Mouse (Mus musculus) natural killer cell, adult 2 months (primary cell): ENCODE results near the gene Opa1.

ENCODE experiments used
- DNase-seq, 2 experiments: peaks; one replicate each; pipeline ENCODE4 v3.0.0; 2022; ENCODE audit warnings: low spot score in 2 of 2

The Opa1 gene

DNA sequence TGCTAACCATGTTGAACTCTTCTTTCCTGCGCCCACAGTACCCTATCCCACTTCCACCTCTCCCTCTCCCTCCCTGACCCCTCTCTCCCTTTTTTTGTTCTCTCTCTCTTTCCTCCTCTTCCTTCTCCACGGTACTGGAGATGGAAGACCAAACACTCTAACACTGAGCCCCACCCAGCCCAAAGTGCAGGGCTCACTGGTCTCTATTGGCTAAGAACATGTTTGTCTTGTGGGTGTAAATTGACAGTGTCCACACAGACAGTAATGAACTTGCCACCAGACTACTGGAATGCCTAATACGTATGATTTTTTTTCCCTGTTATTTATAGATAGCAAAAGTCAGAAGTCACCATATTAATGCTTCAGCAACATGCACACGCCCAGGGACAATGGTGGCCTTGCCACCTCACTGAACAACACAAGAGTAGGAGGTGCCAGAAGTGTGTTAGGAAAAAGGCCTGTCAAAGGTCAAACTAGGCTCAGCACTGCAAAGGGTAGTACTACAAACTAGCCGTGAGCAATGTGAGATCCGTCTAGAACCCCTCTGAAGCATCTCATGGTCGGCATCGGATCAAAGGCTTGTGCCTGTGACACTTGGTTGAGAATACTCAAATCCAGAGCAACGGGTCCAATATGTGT lies 77.2 kb downstream of the Opa1 start:
- no peak for DNase-seq

DNA sequence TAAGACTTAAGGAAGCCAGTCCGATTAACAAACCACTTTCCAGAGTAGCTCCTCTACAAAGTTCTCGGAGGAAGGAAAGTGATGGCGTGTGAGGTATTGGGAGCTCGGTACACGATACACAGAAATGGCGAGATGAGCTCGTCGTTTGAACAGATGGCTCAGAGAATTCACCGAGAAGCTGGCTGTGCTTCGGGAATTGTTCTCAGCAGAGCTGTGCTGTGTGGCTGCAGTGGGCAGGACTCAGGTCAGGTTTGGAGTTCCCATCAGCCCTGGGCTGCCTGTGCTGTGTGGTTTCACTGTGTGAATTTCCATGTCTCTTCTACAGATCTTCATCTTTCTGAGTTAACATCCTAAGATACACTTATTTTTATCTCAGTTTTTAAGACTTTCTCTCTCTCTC lies 77.8 kb downstream of the Opa1 start:
- no peak for DNase-seq

DNA sequence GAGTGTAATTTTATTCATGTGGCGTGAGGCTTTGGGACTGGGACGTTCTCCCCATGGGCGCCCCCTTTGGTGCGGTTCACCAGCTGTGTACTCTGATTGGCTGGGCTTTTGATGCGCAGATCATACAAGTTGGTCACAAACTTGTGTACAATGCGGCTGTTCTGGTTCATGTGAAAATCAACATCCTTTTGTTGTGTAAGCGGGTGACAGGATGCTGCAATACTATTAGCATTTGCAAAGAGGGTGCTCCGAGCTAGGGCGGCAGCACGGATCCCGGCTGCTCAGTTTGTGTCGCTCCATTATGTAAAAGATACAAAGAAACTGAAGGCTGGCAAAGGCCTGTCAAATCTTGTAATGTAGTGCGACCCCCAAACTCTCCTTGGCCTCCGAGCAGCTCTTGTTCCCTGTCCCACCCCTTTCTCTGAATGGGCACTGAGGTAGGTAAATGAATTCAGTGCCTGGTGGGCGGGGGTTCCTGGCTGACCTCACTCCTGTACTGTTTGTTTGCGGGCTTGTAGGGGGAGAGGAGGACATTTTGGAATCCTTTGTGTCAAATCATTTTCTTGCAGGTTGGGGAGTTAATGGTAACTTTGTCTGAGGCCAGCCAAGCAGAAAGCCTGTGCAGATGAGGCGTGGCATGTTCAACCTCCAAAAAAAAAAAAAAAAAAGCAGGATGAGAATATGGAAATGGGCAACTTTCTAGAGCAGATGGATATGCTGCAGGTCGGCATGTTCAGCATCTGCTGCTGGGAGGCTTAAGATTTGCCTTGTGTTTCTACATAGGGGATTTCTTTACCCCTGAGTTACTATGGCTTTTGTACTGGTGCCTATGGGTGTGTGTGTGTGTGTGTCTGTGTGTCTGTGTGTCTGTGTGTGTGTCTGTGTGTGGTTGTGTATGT lies 78.8 kb downstream of the Opa1 start:
- no peak for DNase-seq

DNA sequence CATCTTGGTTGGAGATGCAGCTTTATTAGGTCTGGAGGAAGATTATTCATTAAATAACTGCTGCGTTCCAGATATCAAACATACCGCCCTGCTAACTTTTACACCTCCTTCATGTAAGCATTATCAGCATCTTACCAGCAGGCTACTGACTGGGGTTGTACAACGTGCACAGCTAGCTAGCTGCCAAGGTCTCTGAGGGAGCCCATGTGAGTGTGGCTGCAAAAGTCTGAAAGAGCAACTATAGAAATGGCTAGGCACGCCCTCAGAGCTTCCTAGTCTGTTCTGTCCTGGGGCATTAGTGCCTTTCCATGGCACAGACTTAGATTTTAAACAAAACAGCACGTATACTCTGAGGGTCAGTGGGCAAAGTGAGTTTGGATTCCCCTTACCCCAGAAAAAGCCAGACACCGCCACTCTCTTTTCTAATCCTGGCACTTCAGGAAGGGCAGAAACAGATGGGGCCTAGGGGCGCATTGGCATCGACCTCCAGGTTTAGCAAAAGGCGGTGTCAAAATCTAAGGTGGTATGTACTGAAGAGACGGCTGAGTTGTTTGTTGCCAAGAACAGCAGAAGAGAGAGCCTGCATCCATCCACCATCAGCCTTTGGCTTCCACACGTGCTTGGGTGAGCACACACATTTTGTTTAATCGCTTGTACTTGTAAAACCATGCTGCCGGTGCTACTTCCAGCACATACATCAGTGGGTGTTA lies 80.1 kb downstream of the Opa1 start:
- no peak for DNase-seq

DNA sequence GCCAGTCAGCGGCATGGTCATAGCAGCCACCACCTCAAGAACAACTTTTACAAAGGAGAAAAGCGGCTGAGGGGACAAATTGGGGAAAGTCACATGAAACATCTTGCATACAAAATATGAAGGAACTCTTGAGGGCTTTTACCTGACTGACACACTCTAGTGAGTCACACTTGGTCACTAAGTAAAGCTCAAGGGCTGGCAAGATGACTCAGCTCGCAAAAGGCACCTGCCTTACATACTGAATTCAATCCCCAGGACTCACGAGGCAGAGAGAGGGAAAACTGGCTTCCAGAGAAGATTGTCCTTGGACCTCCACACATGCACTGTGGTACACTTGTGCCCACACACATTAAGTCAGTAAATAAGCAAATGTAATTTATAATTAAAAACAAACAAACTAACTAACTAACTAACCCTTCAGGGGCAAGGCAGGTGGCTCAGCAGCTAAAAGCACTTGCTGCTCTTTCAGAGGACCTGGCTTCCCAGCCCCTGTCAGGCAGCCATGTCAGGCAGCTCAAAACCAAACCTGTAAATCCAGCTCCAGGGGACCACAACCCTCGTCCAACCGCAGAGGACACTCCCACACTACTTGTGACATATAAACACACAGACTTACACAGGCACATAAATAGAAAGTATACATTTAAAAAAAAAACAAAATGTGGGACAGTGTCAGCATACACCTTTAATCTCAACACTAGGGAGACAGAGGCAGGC lies 84.1 kb downstream of the Opa1 start:
- DNase-seq: no peak

DNA sequence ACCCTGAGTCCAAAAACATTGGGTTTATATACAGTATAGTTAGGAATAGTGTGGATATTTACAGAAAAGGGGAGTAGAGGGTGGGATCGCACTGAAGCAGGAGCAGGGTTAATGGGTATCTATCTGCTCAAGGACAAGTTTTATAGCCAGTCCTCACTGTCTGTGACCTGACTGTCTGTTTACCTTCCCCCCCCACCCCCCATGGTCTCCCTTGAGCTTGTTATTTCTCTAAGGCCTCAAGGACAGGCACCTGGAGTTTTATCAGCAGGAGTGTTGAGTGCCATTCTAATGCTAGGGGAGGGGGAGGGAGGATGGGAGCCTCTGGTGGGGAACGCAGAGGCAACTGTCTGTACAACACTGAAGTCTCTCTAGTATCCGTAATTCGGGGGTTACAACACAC lies 85.3 kb downstream of the Opa1 start:
- no peak for DNase-seq

DNA sequence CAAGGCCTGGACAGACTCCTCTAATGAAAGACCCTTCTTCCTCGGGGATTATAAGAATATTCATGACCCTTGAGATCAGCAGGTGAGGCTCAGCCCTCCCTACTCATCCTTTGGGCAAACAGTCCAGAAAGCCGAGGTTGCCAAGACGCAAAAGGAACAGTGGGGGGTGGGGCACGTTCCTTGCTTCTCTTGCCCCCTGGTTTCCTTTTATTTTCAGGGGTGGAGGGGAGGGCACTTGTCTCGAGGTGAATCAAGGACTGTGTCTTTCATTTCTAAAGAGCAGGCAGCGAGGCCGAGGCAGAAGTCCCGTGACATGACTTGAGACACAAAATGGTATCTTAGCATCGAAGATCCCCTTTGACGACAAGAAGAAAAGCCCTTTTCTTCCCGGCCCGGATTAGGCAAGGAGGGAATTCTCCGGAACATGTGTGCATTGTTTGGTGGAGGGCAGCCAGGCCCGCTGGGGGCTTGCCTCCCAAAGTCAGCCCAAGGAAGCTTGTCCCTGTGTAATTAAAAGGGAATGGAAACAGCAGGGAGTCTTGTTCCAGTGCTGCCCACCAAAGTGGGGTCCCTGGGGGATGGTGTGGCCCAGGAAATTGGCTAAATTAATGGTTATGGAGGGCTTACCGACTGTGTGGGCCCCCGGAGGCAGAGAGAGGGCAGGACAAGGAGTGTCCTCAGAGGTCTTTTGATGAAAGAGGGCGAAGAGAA lies 88.0 kb downstream of the Opa1 start:
- no peak for DNase-seq

DNA sequence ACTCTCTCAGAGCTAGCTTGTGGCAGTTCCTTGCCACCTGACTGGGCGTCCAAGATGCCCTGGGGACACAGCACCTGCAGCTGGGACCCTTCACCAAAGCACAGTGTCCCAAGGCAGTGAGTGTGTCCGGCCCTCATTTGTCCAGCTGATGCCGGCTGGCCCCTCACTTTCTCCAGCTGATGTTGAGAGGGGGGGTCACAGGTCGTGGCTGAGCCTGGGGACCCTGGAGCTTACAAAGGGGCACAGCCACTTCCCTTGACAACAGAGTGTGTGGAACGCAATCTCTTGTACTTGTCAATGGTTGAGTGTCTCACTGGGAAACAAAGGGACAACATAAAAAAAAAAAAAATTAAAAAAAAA lies 88.5 kb downstream of the Opa1 start:
- no peak for DNase-seq

DNA sequence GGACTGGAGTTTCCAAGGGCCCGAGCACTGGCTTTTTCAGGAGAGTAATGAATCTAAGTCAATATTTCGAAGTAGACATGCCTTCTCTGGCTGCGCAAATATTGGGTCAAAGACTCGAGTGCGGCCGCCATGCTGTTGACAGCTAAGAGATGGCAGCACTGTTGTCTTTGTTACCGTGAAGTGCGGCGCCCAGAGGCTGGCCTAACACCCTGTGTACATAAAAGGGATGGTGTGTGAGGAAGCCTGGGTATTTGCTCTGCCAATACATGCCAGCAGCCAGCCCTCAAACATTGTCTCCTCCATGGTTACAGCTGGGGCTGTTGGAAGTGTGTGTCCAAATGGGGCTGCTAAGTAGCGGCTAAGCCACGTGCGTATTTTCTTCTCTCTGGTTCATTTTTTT lies 89.3 kb downstream of the Opa1 start:
- DNase-seq: no peak

DNA sequence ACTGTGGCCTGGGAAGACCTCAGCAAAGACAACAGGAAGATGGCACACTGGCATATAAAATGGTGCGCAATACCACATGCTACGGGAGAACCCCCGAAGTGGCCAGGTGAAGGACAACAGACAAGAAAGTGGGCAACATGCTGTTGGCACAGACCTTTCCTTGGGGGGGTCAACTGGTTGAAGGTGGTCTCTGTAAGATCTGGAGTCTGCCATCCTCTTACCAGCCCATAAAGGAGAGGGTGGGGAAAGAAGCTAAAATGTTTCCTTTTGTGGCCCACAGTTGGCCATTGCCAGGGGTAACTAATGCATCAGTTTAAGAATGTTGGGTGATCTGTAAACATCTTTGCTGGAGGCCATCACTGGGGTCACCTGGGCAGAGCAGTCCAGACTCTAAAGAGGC lies 91.7 kb downstream of the Opa1 start:
- DNase-seq: no peak

DNA sequence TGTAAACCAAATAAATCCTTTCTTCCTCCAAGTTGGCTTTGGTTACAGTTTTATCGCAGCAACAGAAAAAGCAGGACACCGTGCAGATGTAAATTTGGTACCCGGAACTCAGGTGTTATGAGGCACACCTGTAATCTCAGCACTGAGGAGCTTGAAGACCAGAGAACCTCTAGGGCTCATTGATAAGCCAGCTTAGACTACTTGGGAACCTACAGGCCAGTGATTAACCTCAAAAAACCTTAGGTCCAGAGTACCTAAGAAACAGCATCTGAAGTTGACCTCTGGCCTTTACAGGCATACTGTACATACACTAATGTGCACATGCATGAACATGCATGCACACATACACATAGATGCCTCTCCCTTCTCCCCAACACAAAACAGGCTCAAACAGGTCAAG lies 94.1 kb downstream of the Opa1 start:
- DNase-seq: no peak

DNA sequence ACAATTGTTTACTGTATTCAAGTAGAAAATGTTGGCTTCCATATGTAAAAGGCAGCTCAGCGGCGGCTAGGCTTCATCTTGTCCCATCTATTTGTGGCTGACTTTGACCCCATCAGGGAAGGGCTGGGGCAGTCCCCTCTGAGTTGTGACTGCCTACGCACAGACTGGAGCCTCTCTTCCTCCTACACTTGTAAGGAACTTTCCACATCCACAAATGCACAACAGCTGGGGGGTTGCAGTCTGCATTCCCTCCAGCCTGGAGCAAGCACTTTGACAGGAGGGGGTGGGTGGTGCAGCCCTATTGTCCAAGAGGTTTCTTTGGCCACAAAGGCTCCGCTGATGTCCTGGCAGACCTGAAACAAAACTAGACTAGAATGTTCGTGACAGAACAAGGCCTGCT lies 100.5 kb downstream of the Opa1 start:
- no peak for DNase-seq

DNA sequence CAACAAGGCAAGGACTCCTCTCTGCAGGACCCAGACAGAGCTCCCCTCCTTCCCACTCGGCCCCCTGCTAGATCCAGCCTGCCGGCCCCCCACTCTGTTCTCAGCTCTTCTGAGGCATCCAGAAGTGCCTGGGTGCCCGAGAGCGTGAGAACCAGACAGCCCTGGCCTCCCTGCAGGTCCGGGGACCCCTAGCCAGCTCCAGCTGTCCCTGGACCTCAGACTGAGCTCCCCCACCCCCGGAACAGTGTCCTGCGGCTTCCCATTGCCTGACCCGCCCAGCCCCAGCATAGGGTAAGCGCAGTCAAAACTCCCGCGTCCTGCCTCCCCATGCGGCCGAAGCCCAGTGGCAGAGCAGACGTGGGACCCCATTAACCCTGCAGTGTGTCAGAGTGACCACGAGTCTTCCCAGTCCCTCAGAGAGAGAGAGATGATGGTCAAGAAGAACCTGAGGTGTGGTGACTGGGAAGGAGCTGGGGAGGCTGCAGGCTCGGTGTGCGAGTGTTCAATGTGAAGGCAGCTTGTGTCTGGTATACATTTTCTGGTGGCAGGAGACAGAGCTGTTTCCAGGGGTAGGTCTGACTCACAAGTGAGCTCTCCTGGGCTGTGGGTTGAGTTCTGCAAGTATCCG lies 101.5 kb downstream of the Opa1 start:
- no peak for DNase-seq

DNA sequence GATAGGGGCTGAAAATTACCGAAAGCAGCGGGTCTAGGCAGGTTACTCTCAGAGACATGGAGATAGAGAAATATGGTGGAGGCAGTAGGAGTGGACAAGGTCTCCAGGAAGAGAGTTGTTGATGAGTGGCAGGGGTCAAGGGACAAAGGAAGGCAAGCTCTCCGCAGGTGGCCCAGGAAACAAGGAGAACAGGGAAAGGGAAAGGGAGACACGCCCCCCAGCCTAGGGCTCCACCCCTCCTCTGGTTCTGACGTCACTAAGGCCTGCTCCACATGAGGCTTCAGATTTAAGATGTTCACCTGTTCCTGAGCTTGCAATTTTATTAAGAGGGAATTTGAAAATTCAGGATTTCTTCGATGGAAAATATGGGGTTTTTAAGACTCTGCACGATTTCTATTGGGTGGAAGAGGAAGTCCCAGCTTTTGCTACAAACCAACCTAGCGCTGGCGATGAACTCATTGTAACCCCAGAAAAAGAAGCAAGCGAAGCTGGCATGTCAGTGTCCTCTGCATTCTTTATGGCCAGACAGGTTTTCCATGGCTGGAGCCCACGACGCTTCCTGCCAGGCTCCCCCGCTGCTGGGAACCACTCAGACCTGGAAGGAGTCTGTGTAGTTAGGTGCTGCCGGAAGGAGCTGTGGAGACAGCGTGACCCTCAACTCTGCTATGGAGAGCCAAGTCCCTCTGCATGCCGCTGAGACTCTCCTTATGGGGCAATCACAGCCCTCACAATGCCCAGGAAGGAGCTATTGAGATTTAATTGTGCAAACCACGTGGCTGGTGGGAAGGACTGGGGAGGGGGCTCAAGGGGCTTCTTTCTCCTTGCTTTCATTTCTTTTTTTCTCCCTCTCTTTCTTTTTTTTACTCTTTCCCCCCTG lies 103.7 kb downstream of the Opa1 start:
- DNase-seq: no peak

DNA sequence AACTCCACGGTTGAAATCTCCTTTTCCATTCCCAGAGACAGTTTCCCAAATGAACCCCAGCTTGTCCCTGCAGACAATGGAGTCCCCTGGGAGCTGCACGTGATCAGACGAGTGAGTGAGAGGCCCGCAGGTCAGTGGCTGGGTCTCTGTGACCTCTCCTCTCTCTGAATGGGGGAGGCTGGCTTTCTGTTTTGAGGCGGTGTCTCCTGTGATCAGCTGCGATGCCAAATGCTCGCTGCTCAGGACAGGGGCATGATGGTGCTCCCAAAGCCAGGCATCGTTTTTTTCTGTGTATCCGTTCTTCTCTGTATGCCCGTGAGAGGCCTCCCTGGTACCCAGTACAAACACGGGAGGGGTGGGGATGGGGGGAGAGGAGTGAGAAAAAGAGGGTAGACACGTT lies 104.4 kb downstream of the Opa1 start:
- no peak for DNase-seq

DNA sequence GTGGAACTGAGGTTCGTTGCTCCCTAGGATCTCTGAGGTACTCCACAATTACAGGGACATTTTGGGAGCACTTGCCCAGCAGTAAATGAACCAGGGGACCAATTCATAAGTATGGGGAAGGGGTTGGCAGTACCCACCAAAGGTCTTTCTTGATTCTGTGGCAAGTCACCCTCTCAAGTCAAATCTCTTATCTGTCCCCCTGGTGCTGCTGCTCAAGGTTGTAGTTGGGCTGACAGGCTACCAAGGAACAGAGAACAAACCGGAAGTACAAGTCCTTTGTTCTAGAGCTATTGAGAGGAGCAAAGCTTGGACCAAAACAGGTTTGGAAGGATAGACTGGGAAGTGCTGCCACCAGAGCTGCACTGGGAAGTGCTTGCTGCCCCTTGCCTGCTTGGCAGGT lies 105.0 kb downstream of the Opa1 start:
- no peak for DNase-seq

DNA sequence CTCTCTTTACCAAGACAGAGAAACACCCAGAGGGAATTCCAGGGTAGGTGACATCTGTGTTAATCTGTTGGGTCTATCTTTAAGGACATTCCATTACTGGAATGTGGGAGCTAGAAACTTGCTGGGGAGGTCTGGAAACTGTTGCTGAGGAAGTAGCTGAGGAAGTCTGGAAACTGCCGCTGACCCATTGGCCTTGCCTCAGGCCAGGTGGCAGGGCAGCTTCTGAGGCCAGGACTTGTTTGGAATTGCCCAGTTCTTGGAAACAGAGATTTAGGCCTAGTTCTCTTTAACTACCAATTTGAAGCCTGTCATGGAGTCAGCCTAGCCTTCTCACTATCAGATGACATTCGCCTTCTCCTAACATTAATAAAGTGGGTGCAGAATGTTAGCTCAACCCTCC lies 105.5 kb downstream of the Opa1 start:
- no peak for DNase-seq

DNA sequence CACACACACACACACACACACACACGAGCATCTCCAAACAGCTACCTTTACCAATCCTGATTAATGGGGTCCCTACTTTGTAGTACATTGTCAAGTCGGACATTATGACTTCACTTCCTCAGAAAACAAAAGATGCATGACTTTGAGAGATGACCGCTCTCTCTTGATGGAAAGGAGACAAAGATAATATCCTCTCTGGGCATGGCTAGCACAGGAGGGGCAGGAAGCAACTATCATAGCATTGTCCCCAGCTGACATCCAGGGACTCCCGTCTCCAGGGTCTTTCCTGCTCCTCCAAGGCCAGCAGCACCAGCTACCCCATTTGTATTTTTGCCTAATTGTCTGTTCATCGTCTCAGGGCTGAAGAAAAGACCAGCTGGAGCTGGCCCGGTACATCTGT lies 107.0 kb downstream of the Opa1 start:
- DNase-seq: no peak

DNA sequence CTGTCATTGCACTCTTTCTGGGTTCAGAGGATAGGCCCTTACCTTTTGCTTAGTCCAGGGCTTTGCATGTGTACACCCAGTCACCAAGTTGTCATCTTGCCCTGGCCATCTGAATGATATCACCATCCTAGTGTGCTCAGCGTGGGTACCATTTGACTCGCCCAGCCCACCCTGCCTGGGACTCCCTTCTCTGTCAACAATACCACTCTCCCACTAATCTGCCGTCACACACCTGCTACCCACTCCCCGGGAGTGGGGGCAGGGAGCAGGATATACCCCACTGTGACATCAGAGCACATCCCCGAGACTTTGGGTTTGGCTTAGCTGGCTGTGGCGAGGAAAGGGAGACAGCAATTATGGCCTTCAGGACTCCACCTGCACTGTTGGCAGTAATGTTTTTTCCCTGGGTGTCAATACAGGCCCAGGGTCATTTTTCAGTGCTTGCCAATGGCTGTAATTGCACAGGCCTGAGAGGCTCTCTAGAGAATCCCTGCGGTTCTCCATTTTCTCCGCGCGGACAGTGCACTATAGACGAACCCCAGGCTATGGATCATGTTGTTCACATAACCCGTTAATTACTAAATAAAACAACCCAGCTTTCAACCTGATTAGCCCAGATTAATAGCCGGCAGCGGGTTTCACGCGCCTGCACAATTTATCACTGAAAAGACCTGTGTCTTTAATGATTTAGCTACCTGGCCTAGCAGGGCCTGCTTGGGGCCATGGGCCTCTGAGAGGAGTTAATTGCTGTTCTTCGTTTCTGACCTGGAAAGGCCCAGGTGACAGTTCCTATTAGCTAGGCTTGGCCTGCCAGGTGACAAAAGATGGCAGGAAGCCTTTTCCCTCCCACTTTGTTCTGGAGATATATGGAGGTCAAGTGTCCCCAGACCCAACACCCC lies 109.1 kb downstream of the Opa1 start:
- DNase-seq: no peak
